Mouse (Mus musculus) midbrain, embryonic 11.5 days (tissue): ENCODE measurements around the gene Ttc5. TPM values are rescaled to one million over a fixed set of nuclear protein-coding genes. Genes with fewer than 3 reads are reported as not detected.
A peak's percentile ranks its signal among the peaks of the same experiment; 100 is the strongest.

Source experiments
- ATAC-seq: fragments of 200-750 bp; cut with Nextera tagmentation; 2 replicates; pipeline ENCODE4 v1.8.0; 2017; ENCODE audit warnings: moderate TSS enrichment, moderate library complexity; ENCODE audit not compliant: low FRiP score
- DNase-seq: peaks from one replicate; pipeline ENCODE4 v3.0.0; 2015; ENCODE audit warnings: low spot score; ENCODE audit errors: missing footprints
- H3K27ac ChIP-seq: fragments of 300-500 bp; sonication (generic); 2 replicates; pipeline ENCODE4 v1.5.1; 2014; ENCODE audit warnings: low read depth, low read length
- H3K27me3 ChIP-seq: fragments of 300-500 bp; sonication (generic); 2 replicates; pipeline ENCODE4 v1.6.1; 2014; ENCODE audit warnings: mild to moderate bottlenecking, low read length, moderate library complexity, mixed read lengths; ENCODE audit not compliant: control insufficient read depth, insufficient read depth
- H3K36me3 ChIP-seq: fragments of 300-500 bp; sonication (generic); 2 replicates; pipeline ENCODE4 v1.6.1; 2014; ENCODE audit warnings: mild to moderate bottlenecking, low read length, moderate library complexity, mixed read lengths; ENCODE audit not compliant: control insufficient read depth, insufficient read depth
- H3K4me1 ChIP-seq: fragments of 300-500 bp; sonication (generic); 2 replicates; pipeline ENCODE4 v1.6.1; 2014; ENCODE audit warnings: low read length; ENCODE audit not compliant: control insufficient read depth, insufficient read depth
- H3K4me2 ChIP-seq: fragments of 300-500 bp; sonication (generic); 2 replicates; pipeline ENCODE4 v1.6.1; 2014; ENCODE audit warnings: mild to moderate bottlenecking, moderate library complexity
- H3K4me3 ChIP-seq: fragments of 300-500 bp; sonication (generic); 2 replicates; pipeline ENCODE4 v1.5.1; 2014; ENCODE audit warnings: low read depth, low read length
- H3K9ac ChIP-seq: fragments of 300-500 bp; sonication (generic); 2 replicates; pipeline ENCODE4 v1.6.1; 2014; ENCODE audit warnings: low read length
- H3K9me3 ChIP-seq: fragments of 300-500 bp; sonication (generic); 2 replicates; pipeline ENCODE4 v1.6.1; 2016; ENCODE audit warnings: low read length; ENCODE audit not compliant: control insufficient read depth
- WGBS: fragments of 180-500 bp; shearing (Covaris S2); extraction: QIAGEN DNeasy Blood & Tissue Kit; methylation state at CpG from one replicate; pipeline ENCODE4 v1.1.7; 2014; 5-methylcytosine and 5-hydroxymethylcytosine counted together
- polyA plus RNA-seq: library from polyadenylated mRNA; unstranded; fragments of >200 nt; fragmentation: Nextera tagmentation; extraction: Ambion mirVana; gene quantifications from 2 replicates; pipeline ENCODE4 v1.2.1, GENCODE M21; 2014

Ttc5 gene
- polyA plus RNA-seq, 1 experiment from 2014 or later = 102 TPM

GRCm38 (mm10) chr14:50788157-50788556, 2.8 kb upstream of the Ttc5 start:
- Histone ChIP-seq H3K27me3 (no peaks in the 10 kb centered on the region), H3K36me3 (no peaks in the 10 kb centered on the region), H3K9me3 (no peaks in the 10 kb centered on the region), H3K9ac (no peak overlapping the region), H3K4me1 (peaks cover 2% of the 10 kb centered on the region; the same call in 1 of the 2 replicates), H3K27ac (no peak overlapping the region), H3K4me2 (no peak overlapping the region), H3K4me3 (no peak overlapping the region)
- ATAC-seq (no peak), DNase-seq (no peak)
- 17% methylated on average over 2 of the region's 2 CpGs for WGBS

GRCm38 (mm10) chr14:50784391-50785250, 698 bp downstream of the Ttc5 start:
- Histone ChIP-seq H3K4me3 (peak overlapping the region; percentile 73), H3K27me3 (no peaks in the 10 kb centered on the region), H3K9me3 (no peaks in the 10 kb centered on the region), H3K4me2 (peak overlapping the region; percentile 51), H3K36me3 (peaks cover 3% of the 10 kb centered on the region), H3K9ac (peak overlapping the region; percentile 84), H3K27ac (peak overlapping the region; percentile 40; the same call in 1 of the 2 replicates), H3K4me1 (peaks cover 2% of the 10 kb centered on the region; the same call in 1 of the 2 replicates)
- DNase-seq = peak; percentile 90
- no peak for ATAC-seq
- WGBS = 31% methylated on average over 16 of the region's 16 CpGs

- peaks cover 7% of the 10 kb centered on the region for H3K36me3 ChIP-seq
- 93% methylated on average over 3 of the region's 3 CpGs for WGBS
Observed at GRCm38 (mm10) chr14:50782166-50782565, 3.2 kb downstream of the Ttc5 start.

GRCm38 (mm10) chr14:50771342-50771741, 14.0 kb downstream of the Ttc5 start:
- Histone ChIP-seq H3K4me2 (no peak overlapping the region), H3K27ac (no peak overlapping the region), H3K27me3 (no peaks in the 10 kb centered on the region), H3K36me3 (peaks cover 27% of the 10 kb centered on the region), H3K9ac (no peak overlapping the region), H3K4me1 (no peaks in the 10 kb centered on the region), H3K9me3 (no peaks in the 10 kb centered on the region), H3K4me3 (no peak overlapping the region)
- 80% methylated on average over 2 of the region's 2 CpGs for WGBS
- ATAC-seq (no peak), DNase-seq (peak; percentile 76)

More at GRCm38 (mm10) chr14:50782166-50782565, 3.2 kb downstream of the Ttc5 start:
- Histone ChIP-seq H3K4me1 (peaks cover 2% of the 10 kb centered on the region; the same call in 1 of the 2 replicates), H3K9ac (no peak overlapping the region), H3K27ac (no peak overlapping the region), H3K9me3 (no peaks in the 10 kb centered on the region), H3K4me3 (no peak overlapping the region), H3K4me2 (no peak overlapping the region), H3K27me3 (no peaks in the 10 kb centered on the region)
- ATAC-seq (no peak), DNase-seq (no peak)

GRCm38 (mm10) chr14:50765736-50766135, 19.6 kb downstream of the Ttc5 start:
- 92% methylated on average over 6 of the region's 6 CpGs for WGBS
- peak; percentile 23 for DNase-seq
- H3K27me3 ChIP-seq = no peaks in the 10 kb centered on the region
- no peaks in the 10 kb centered on the region for H3K9me3 ChIP-seq
- H3K4me2 ChIP-seq = no peak overlapping the region
- no peaks in the 10 kb centered on the region for H3K4me1 ChIP-seq
- H3K9ac ChIP-seq = no peak overlapping the region
- H3K36me3 ChIP-seq = peaks cover 14% of the 10 kb centered on the region
- no peak for ATAC-seq
- no peak overlapping the region for H3K4me3 ChIP-seq
- no peak overlapping the region for H3K27ac ChIP-seq

- H3K9ac ChIP-seq = no peak overlapping the region
- no peak overlapping the region for H3K27ac ChIP-seq
- H3K27me3 ChIP-seq = no peaks in the 10 kb centered on the region
- DNase-seq (peak; percentile 39), ATAC-seq (no peak)
- no peaks in the 10 kb centered on the region for H3K36me3 ChIP-seq
- no peak overlapping the region for H3K4me2 ChIP-seq
- no peaks in the 10 kb centered on the region for H3K4me1 ChIP-seq
- H3K9me3 ChIP-seq = no peaks in the 10 kb centered on the region
- 81% methylated on average over 5 of the region's 5 CpGs for WGBS
- no peak overlapping the region for H3K4me3 ChIP-seq
Observed at GRCm38 (mm10) chr14:50758416-50759085, 26.8 kb downstream of the Ttc5 start.

GRCm38 (mm10) chr14:50744994-50745393, 40.3 kb downstream of the Ttc5 start, which contains the start of gene Olfr749:
Gene Olfr749, minus strand, starts transcription at chr14:50745094.
- Histone ChIP-seq H3K4me2 (no peak within 1 kb of the TSS), H3K4me1 (no peaks in the 10 kb centered on the region), H3K36me3 (no peaks in the 10 kb centered on the region), H3K27ac (no peak within 1 kb of the TSS), H3K27me3 (no peaks in the 10 kb centered on the region), H3K9ac (no peak within 1 kb of the TSS), H3K9me3 (no peaks in the 10 kb centered on the region), H3K4me3 (no peak within 1 kb of the TSS)
- ATAC-seq = no peak
- no peak for DNase-seq

GRCm38 (mm10) chr14:50741584-50741983, 43.7 kb downstream of the Ttc5 start:
- Histone ChIP-seq H3K9me3 (no peaks in the 10 kb centered on the region), H3K4me1 (no peaks in the 10 kb centered on the region), H3K9ac (no peak overlapping the region), H3K27me3 (no peaks in the 10 kb centered on the region), H3K27ac (no peak overlapping the region), H3K4me3 (no peak overlapping the region), H3K4me2 (no peak overlapping the region), H3K36me3 (no peaks in the 10 kb centered on the region)
- WGBS = 74% methylated on average over 2 of the region's 2 CpGs
- DNase-seq (no peak), ATAC-seq (no peak)

GRCm38 (mm10) chr14:50740334-50740733, 45.0 kb downstream of the Ttc5 start:
- H3K9me3 ChIP-seq = no peaks in the 10 kb centered on the region
- 67% methylated on average over 2 of the region's 2 CpGs for WGBS
- no peak overlapping the region for H3K4me2 ChIP-seq
- no peak overlapping the region for H3K27ac ChIP-seq
- ATAC-seq = no peak
- no peak for DNase-seq
- H3K36me3 ChIP-seq = no peaks in the 10 kb centered on the region
- H3K4me3 ChIP-seq = no peak overlapping the region
- H3K27me3 ChIP-seq = no peaks in the 10 kb centered on the region
- H3K9ac ChIP-seq = no peak overlapping the region
- no peaks in the 10 kb centered on the region for H3K4me1 ChIP-seq
